Mouse (Mus musculus) WW6 (cell line): Measurements from ENCODE around the gene Exoc2.

Source experiments
- DNase-seq: peaks from one replicate; pipeline ENCODE4 v3.0.0-alpha.2; 2013; ENCODE audit warnings: low read depth, low spot score

Exoc2 gene

GRCm38 (mm10) chr13:30971047-30971446 lies 2.8 kb downstream of the Exoc2 start:
- DNase-seq, result no peak

- DNase-seq, result no peak
These were observed 5.6 kb downstream of the Exoc2 start for GRCm38 (mm10) chr13:30968311-30968710.

DNA sequence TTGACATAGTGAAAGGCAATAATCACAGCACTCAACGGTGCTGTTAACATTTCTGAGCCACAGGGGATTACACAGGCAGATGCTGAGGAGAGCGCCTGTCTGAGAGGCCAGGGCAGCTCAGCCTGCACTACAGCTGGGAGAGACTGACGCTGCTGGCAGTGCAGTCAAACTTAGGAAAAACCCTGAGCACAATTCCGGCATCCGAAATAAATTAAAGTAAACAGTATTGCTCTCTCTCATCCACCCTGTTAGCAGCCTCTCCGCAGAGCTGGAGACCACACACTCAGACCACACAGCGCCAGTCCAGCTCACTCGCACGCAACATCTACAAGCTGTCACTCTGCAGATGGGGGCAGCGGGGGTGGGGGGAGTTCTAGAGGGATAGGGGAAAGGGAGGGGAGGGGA lies 7.4 kb downstream of the Exoc2 start:
- DNase-seq, result no peak

GRCm38 (mm10) chr13:30961932-30962331 lies 12.0 kb downstream of the Exoc2 start:
- no peak for DNase-seq

DNA sequence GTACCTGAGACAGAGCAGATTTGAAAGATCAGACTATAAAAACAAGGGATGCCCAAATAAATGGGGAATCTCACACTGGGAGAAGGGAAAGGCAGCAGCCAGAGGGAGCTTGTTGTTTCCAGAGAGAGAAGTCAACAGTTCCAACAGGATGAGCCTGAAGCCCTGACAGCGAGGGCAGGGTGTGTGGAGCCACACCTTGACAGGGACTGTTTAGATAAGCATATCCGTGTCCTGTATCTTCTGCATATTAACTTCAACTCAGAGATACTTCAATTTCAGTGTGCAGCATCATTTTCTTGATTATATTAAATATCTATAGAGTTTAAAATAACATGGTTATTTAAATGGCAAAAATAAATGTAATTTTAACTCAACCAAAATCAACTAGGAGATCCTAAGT lies 13.2 kb downstream of the Exoc2 start:
- no peak for DNase-seq

DNA sequence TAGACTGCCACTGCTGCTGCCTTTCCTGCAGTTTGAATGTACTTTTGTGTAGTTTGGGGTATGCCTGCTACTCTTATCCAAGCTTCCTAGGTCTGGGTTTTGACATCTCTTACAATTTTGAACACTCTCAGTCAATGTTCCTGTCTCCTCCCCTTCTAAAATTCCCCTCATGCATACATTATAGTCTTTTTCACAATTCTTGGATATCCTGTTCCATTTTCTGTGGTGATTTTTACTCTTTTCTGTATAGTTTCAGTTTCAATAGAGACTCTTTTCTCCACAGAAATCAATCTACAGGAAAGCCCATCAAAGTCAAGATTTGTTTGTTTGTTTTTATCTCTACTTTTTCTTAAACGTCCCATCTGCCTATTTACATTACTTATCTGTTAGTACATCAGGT lies 20.3 kb downstream of the Exoc2 start:
- DNase-seq, result no peak

DNA sequence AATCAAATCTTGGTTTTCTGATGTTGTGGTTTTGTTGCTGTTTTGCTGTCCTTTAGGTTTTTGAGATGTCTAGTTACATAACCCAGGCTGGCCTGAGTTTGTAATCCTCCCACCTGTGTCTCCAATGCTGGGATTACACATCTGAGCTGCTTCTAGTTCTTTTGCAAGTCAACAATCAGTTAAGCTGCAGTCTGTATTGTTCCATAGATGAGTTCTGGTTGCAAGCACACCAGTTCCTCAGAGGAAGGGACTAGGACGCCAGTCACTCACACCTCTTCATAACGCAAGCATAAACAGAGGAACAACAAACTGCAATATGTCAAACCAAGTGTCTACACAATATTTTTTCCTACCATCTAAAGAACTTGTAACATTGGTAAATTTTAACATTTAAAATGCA lies 21.8 kb downstream of the Exoc2 start:
- no peak for DNase-seq

DNA sequence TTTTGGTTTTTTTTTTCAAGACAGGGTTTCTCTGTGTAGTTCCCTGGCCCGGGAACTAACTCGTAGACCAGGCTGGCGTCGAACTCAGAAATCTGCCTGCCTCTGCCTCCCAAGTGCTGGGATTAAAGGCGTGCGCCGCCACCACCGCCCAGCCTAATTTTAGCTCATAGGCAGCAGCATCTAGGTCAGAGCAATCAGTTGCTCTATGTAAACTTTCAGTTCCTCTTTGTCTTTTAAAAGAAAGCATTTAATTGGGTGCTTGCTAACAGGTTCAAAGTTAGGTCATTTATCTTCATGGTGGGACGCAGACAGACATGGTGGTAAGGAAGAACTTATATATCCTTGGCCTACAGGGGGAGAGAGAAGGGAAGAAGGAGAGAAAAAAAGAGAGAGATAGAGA lies 24.7 kb downstream of the Exoc2 start:
- DNase-seq, result no peak

- peak; percentile 22 for DNase-seq
These were observed 26.4 kb downstream of the Exoc2 start, which contains the start of gene Hus1b for GRCm38 (mm10) chr13:30947540-30947939. Hus1b (minus strand) TSS chr13:30947759.

GRCm38 (mm10) chr13:30947129-30947528 lies 26.8 kb downstream of the Exoc2 start:
- no peak for DNase-seq

GRCm38 (mm10) chr13:30945788-30946187 lies 28.1 kb downstream of the Exoc2 start:
- no peak for DNase-seq

GRCm38 (mm10) chr13:30932972-30933371 lies 40.9 kb downstream of the Exoc2 start:
- DNase-seq, result no peak

GRCm38 (mm10) chr13:30931613-30932012 lies 42.3 kb downstream of the Exoc2 start:
- no peak for DNase-seq

- no peak for DNase-seq
These were observed 44.8 kb downstream of the Exoc2 start for GRCm38 (mm10) chr13:30929119-30929518.

DNA sequence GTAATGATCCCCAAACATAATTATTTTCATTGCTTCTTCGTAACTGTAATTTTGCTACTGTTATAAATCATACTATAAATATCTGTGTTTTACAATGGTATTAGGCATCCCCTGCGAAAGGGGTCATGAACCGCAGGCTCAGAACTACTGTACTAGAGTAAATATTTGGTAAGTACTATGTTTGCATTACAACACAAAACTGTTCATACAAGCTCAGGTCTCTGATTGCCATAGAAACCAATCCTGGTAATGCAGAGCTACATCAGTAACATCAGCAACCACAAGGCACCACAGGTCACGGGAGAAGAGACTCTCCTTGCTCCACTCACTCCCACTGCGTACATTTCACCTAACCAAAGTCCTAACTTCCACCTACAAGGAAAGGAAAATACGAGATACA lies 49.6 kb downstream of the Exoc2 start:
- no peak for DNase-seq

- no peak for DNase-seq
These were observed 52.0 kb downstream of the Exoc2 start for GRCm38 (mm10) chr13:30921914-30922313.

- no peak for DNase-seq
These were observed 60.1 kb downstream of the Exoc2 start for GRCm38 (mm10) chr13:30913757-30914156.

- no peak for DNase-seq
These were observed 60.9 kb downstream of the Exoc2 start for GRCm38 (mm10) chr13:30913028-30913427.

- DNase-seq, result no peak
These were observed 61.8 kb downstream of the Exoc2 start for GRCm38 (mm10) chr13:30911931-30912625.

GRCm38 (mm10) chr13:30910889-30911288 lies 63.0 kb downstream of the Exoc2 start:
- DNase-seq, result no peak

DNA sequence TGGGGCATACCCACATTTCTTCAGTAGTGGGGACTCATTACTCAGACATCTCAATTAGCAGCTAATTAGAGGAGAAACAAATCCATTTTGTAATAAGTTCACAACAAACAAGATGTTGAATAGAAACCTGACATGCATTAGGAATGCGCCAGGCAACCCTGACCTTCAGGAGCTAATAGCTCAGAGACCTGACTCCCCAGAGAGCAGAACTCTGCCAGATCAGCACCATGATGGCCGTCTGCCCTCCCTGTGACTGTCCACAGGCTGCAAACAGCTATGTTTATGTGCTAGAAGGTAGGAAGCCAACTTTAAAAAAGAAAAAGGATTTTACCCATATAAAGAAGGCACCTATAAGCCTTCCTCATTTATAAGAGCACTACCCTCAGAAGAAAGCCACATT lies 71.6 kb downstream of the Exoc2 start:
- DNase-seq, result no peak

GRCm38 (mm10) chr13:30901387-30902041 lies 72.4 kb downstream of the Exoc2 start:
- no peak for DNase-seq

GRCm38 (mm10) chr13:30894015-30894634 lies 79.8 kb downstream of the Exoc2 start:
- DNase-seq, result no peak
